Mouse (Mus musculus): ENCODE results near the gene Gm16181.

- TF ChIP-seq POLR2A (IDR thresholded peaks at IDR 0.05; ENCODE audit: borderline replicate concordance, low read depth, low read length) = no peak
- peak; percentile 20; the same call in 1 of the 2 replicates for TF ChIP-seq CTCF (IDR thresholded peaks at IDR 0.05; ENCODE audit: low read depth, low read length)
These were observed 21.6 kb downstream of the Gm16181 start for GRCm38 (mm10) chr17:35242015-35242941.
